Mouse (Mus musculus) heart, adult 2 months (tissue): ENCODE data around the gene Efr3b. TPM values are rescaled to one million over a fixed set of nuclear protein-coding genes. Genes with fewer than 3 reads are reported as not detected.
A peak's percentile ranks its signal among the peaks of the same experiment; 100 is the strongest.
"Not testable (repeated sequence)": the region's sequence is repeated elsewhere in the genome, so short reads cannot be mapped to it uniquely, and the experiment has no call there.

Source experiments
- DNase-seq, 2 experiments: peaks; one replicate each; pipeline ENCODE4 v3.0.0; 2021
- H3K27ac ChIP-seq: fragments of 200-600 bp; 2 replicates; pipeline ENCODE4 v1.8.1; 2022
- H3K27me3 ChIP-seq: fragments of 200-500 bp; 2 replicates; pipeline ENCODE4 v1.6.1; 2012; ENCODE audit warnings: mild to moderate bottlenecking, low read length, inconsistent platforms, mixed read lengths; ENCODE audit not compliant: control insufficient read depth, insufficient read depth
- H3K36me3 ChIP-seq: fragments of 200-500 bp; 2 replicates; pipeline ENCODE4 v1.6.1; 2012; ENCODE audit warnings: low read length, inconsistent platforms; ENCODE audit not compliant: control insufficient read depth, insufficient read depth
- H3K4me1 ChIP-seq: fragments of 200-500 bp; 2 replicates; pipeline ENCODE4 v1.6.1; 2011; ENCODE audit warnings: low read length; ENCODE audit not compliant: control insufficient read depth, insufficient read depth
- H3K4me3 ChIP-seq: fragments of 200-600 bp; 2 replicates; pipeline ENCODE4 v1.8.1; 2022
- H3K79me2 ChIP-seq: fragments of 200-500 bp; replicated peaks from 2 replicates; pipeline ENCODE4 v1.6.1; 2012; ENCODE audit warnings: mild to moderate bottlenecking, inconsistent platforms, low read length, moderate library complexity, mixed read lengths; ENCODE audit not compliant: control insufficient read depth, insufficient read depth
- H3K9ac ChIP-seq: fragments of 200-500 bp; 2 replicates; pipeline ENCODE4 v1.6.1; 2012; ENCODE audit warnings: low read depth, mild to moderate bottlenecking, control low read depth, inconsistent platforms, low read length, mixed read lengths
- CTCF ChIP-seq: fragments of 200-600 bp; IDR thresholded peaks from 2 replicates; pipeline ENCODE4 v1.8.1; 2022; ENCODE audit warnings: antibody characterized with exemption, mild to moderate bottlenecking, moderate library complexity
- EP300 ChIP-seq: fragments of 200-500 bp; IDR thresholded peaks from 2 replicates; pipeline ENCODE4 v1.6.1; 2011; ENCODE audit warnings: low read depth, low read length, control low read depth; ENCODE audit not compliant: insufficient read depth
- POLR2A ChIP-seq: fragments of 200-500 bp; IDR thresholded peaks from 2 replicates; pipeline ENCODE4 v1.6.1; 2011; ENCODE audit warnings: mild to moderate bottlenecking, low read depth, low read length, control low read depth; ENCODE audit not compliant: insufficient read depth
- WGBS: fragments of 180-500 bp; shearing (Covaris S2); methylation state at CpG from one replicate; pipeline ENCODE4 v1.1.7; 2018; 5-methylcytosine and 5-hydroxymethylcytosine counted together
- intact Hi-C: fragments of 180-260 bp; cut with DNase I; formaldehyde crosslinking; loops from one replicate; pipeline ENCODE4 v1.15.1; 2025
- polyA plus RNA-seq: library from polyadenylated mRNA; depleted of rRNA; stranded (reverse); fragments of >200 nt; gene quantifications from 2 replicates; pipeline ENCODE4 v1.2.3, GENCODE M21; 2012
- total RNA-seq, 2 experiments: library from RNA; stranded (reverse); gene quantifications; 2 replicates each; pipeline ENCODE4 v1.2.3; 2021

Efr3b gene
- total and polyA plus RNA-seq, 3 experiments = 5.3 to 9.9 (median 6.4) TPM

- 85% methylated on average over 9 of the region's 9 CpGs for WGBS
- TF ChIP-seq EP300 = no peak
- TF ChIP-seq POLR2A = no peak
- no peak for TF ChIP-seq CTCF
- no peaks in the 10 kb centered on the region for H3K79me2 ChIP-seq
- no peaks in the 10 kb centered on the region for H3K27me3 ChIP-seq
- H3K27ac ChIP-seq = no peak overlapping the region
- DNase-seq = no peak
- intact Hi-C loops = loop anchor here (2.0 kb wide), 2 partner anchors 54 to 58 kb away; partner anchors contain the start of gene Efr3b
- no peaks in the 10 kb centered on the region for H3K36me3 ChIP-seq
- no peak overlapping the region for H3K9ac ChIP-seq
- peaks cover 5% of the 10 kb centered on the region for H3K4me1 ChIP-seq
- H3K4me3 ChIP-seq = no peak overlapping the region
Observed at GRCm38 (mm10) chr12:3984446-3984845, 54.3 kb downstream of the Efr3b start.

GRCm38 (mm10) chr12:3983736-3984135 lies 55.0 kb downstream of the Efr3b start:
- WGBS = 3% methylated on average over 1 of the region's 1 CpGs
- intact Hi-C loops = loop anchor here (1.0 to 2.0 kb wide), 3 partner anchors 55 to 97 kb away; partner anchors contain the start of gene Efr3b
- Histone ChIP-seq H3K4me1 (peaks cover 5% of the 10 kb centered on the region), H3K9ac (no peak overlapping the region), H3K4me3 (no peak overlapping the region), H3K27ac (no peak overlapping the region), H3K27me3 (no peaks in the 10 kb centered on the region), H3K79me2 (no peaks in the 10 kb centered on the region), H3K36me3 (no peaks in the 10 kb centered on the region)
- TF ChIP-seq CTCF (peak; percentile 95), EP300 (no peak), POLR2A (no peak)
- peak; percentile 67 to 78 for DNase-seq

- TF ChIP-seq CTCF (no peak), EP300 (no peak), POLR2A (no peak)
- no peak for DNase-seq
Observed at GRCm38 (mm10) chr12:3982257-3982656, 56.5 kb downstream of the Efr3b start.

GRCm38 (mm10) chr12:3981350-3982131 lies 57.2 kb downstream of the Efr3b start:
- peaks cover 5% of the 10 kb centered on the region for H3K4me1 ChIP-seq
- H3K79me2 ChIP-seq = no peaks in the 10 kb centered on the region
- peak overlapping the region; percentile 66 for H3K27ac ChIP-seq
- no peaks in the 10 kb centered on the region for H3K27me3 ChIP-seq
- TF ChIP-seq EP300 (0 out of 2 replicates have a peak, but pooled peaks have one; percentile 8), CTCF (no peak), POLR2A (peak; percentile 45; the same call in 1 of the 2 replicates)
- intact Hi-C loops = loop anchor here (2.0 kb wide), 1 partner anchor 21 kb away; no protein-coding TSS in a partner anchor
- H3K36me3 ChIP-seq = no peaks in the 10 kb centered on the region
- peak overlapping the region; percentile 50 for H3K9ac ChIP-seq
- 4% methylated on average over 41 of the region's 41 CpGs for WGBS
- DNase-seq = peak; percentile 84 to 89
- peak overlapping the region; percentile 44 for H3K4me3 ChIP-seq

More at GRCm38 (mm10) chr12:3982257-3982656, 56.5 kb downstream of the Efr3b start:
- no peaks in the 10 kb centered on the region for H3K79me2 ChIP-seq
- WGBS = 59% methylated on average over 6 of the region's 6 CpGs
- no peak overlapping the region for H3K9ac ChIP-seq
- no peaks in the 10 kb centered on the region for H3K36me3 ChIP-seq
- H3K4me3 ChIP-seq = no peak overlapping the region
- no peaks in the 10 kb centered on the region for H3K27me3 ChIP-seq
- intact Hi-C loops = no loop called here
- H3K27ac ChIP-seq = no peak overlapping the region
- peaks cover 5% of the 10 kb centered on the region for H3K4me1 ChIP-seq

- Histone ChIP-seq H3K9ac (0 out of 2 replicates have a peak overlapping the region, but pooled peaks have one; percentile 22), H3K4me1 (peaks cover 5% of the 10 kb centered on the region), H3K79me2 (no peaks in the 10 kb centered on the region), H3K27ac (peak overlapping the region; percentile 66), H3K36me3 (no peaks in the 10 kb centered on the region), H3K27me3 (no peaks in the 10 kb centered on the region), H3K4me3 (no peak overlapping the region)
- intact Hi-C loops = loop anchor here (2.0 kb wide), 1 partner anchor 20 kb away; no protein-coding TSS in a partner anchor
- TF ChIP-seq CTCF (no peak), POLR2A (no peak), EP300 (no peak)
- WGBS = 71% methylated on average over 1 of the region's 1 CpGs
- no peak for DNase-seq
Observed at GRCm38 (mm10) chr12:3980991-3981349, 57.7 kb downstream of the Efr3b start.

- H3K79me2 ChIP-seq, H3K4me1 ChIP-seq, H3K4me3 ChIP-seq, H3K9ac ChIP-seq, DNase-seq, H3K27ac ChIP-seq, intact Hi-C loops, H3K36me3 ChIP-seq, H3K27me3 ChIP-seq: not testable (repeated sequence)
- 89% methylated on average over 6 of the region's 6 CpGs for WGBS
Observed at GRCm38 (mm10) chr12:3973169-3973568, 65.5 kb downstream of the Efr3b start.
